Mouse (Mus musculus): ENCODE results near the gene Pold1. TPM values are rescaled to one million over a fixed set of nuclear protein-coding genes. Genes with fewer than 3 reads are reported as not detected.

Pold1 gene
- polyA plus RNA-seq, 1 experiment from 2014 or later, result 72.0 TPM

- peak; percentile 64 for ATAC-seq
Measured at GRCm38 (mm10) chr7:44527483-44528398, 20.9 kb downstream of the Pold1 start.

GRCm38 (mm10) chr7:44526414-44527154 is 22.1 kb downstream of the Pold1 start:
- H3K27me3 ChIP-seq (replicated peaks), result peaks cover 39% of the 10 kb centered on the region
- WGBS, result 90% methylated on average over 14 of the region's 14 CpGs

More at GRCm38 (mm10) chr7:44527483-44528398, 20.9 kb downstream of the Pold1 start:
- Histone ChIP-seq H3K27ac (no peak overlapping the region), H3K9ac (peak overlapping the region; percentile 38), H3K4me2 (replicated peaks) (peak overlapping the region; percentile 87), H3K36me3 (0 out of 2 replicates have a peak, but pooled peaks cover 3% of the 10 kb centered on the region), H3K4me1 (replicated peaks) (peaks cover 15% of the 10 kb centered on the region), H3K4me3 (replicated peaks) (peak overlapping the region; percentile 38), H3K9me3 (no peaks in the 10 kb centered on the region), H3K27me3 (replicated peaks) (peaks cover 30% of the 10 kb centered on the region)
- 6% methylated on average over 40 of the region's 40 CpGs for WGBS

GRCm38 (mm10) chr7:44525126-44525832 is 23.4 kb downstream of the Pold1 start:
- Histone ChIP-seq H3K4me1 (replicated peaks) (peaks cover 20% of the 10 kb centered on the region), H3K9me3 (no peaks in the 10 kb centered on the region), H3K36me3 (no peaks in the 10 kb centered on the region), H3K4me3 (replicated peaks) (no peak overlapping the region), H3K4me2 (replicated peaks) (peak overlapping the region; percentile 50), H3K27me3 (replicated peaks) (peaks cover 39% of the 10 kb centered on the region), H3K27ac (no peak overlapping the region), H3K9ac (no peak overlapping the region)
- ATAC-seq, result peak; percentile 32; the same call in 1 of the 2 replicates
- 16% methylated on average over 22 of the region's 22 CpGs for WGBS

More at GRCm38 (mm10) chr7:44526414-44527154, 22.1 kb downstream of the Pold1 start:
- H3K9ac ChIP-seq, result no peak overlapping the region
- no peak overlapping the region for H3K4me3 ChIP-seq (replicated peaks)
- peaks cover 18% of the 10 kb centered on the region for H3K4me1 ChIP-seq (replicated peaks)
- no peaks in the 10 kb centered on the region for H3K9me3 ChIP-seq
- no peak overlapping the region for H3K4me2 ChIP-seq (replicated peaks)
- H3K36me3 ChIP-seq, result no peaks in the 10 kb centered on the region
- no peak for ATAC-seq
- H3K27ac ChIP-seq, result no peak overlapping the region

GRCm38 (mm10) chr7:44524502-44524901 is 24.1 kb downstream of the Pold1 start, which contains the start of gene Mybpc2:
Gene Mybpc2 (minus strand): TSS chr7:44524656.
- WGBS, result 34% methylated on average over 12 of the region's 12 CpGs
- Histone ChIP-seq H3K4me2 (replicated peaks) (peak within 1 kb of the TSS; percentile 50), H3K4me3 (replicated peaks) (no peak within 1 kb of the TSS), H3K9me3 (no peaks in the 10 kb centered on the region), H3K27me3 (replicated peaks) (peaks cover 39% of the 10 kb centered on the region), H3K9ac (no peak within 1 kb of the TSS), H3K4me1 (replicated peaks) (peaks cover 20% of the 10 kb centered on the region), H3K27ac (no peak within 1 kb of the TSS), H3K36me3 (no peaks in the 10 kb centered on the region)
- no peak for ATAC-seq

- Histone ChIP-seq H3K4me3 (replicated peaks) (no peak overlapping the region), H3K9me3 (no peaks in the 10 kb centered on the region), H3K36me3 (no peaks in the 10 kb centered on the region), H3K4me2 (replicated peaks) (no peak overlapping the region), H3K27me3 (replicated peaks) (peaks cover 39% of the 10 kb centered on the region), H3K27ac (no peak overlapping the region), H3K4me1 (replicated peaks) (peaks cover 20% of the 10 kb centered on the region), H3K9ac (no peak overlapping the region)
- WGBS, result 69% methylated on average over 2 of the region's 2 CpGs
- ATAC-seq, result no peak
Measured at GRCm38 (mm10) chr7:44523056-44523455, 25.6 kb downstream of the Pold1 start.

GRCm38 (mm10) chr7:44521710-44522109 is 26.9 kb downstream of the Pold1 start:
- peak; percentile 43; the same call in 1 of the 2 replicates for ATAC-seq
- Histone ChIP-seq H3K4me3 (replicated peaks) (no peak overlapping the region; the same call in 1 of the 2 replicates), H3K27ac (no peak overlapping the region), H3K9me3 (no peaks in the 10 kb centered on the region), H3K9ac (no peak overlapping the region), H3K4me2 (replicated peaks) (peak overlapping the region; percentile 41), H3K36me3 (no peaks in the 10 kb centered on the region), H3K4me1 (replicated peaks) (peaks cover 16% of the 10 kb centered on the region), H3K27me3 (replicated peaks) (peaks cover 36% of the 10 kb centered on the region)
- WGBS, result 2% methylated on average over 20 of the region's 20 CpGs

- H3K27ac ChIP-seq, result no peak overlapping the region
- no peak overlapping the region for H3K4me3 ChIP-seq (replicated peaks)
- H3K27me3 ChIP-seq (replicated peaks), result peaks cover 33% of the 10 kb centered on the region
- peaks cover 16% of the 10 kb centered on the region for H3K4me1 ChIP-seq (replicated peaks)
- WGBS, result 62% methylated on average over 3 of the region's 3 CpGs
- no peaks in the 10 kb centered on the region for H3K9me3 ChIP-seq
- H3K9ac ChIP-seq, result no peak overlapping the region
- H3K4me2 ChIP-seq (replicated peaks), result no peak overlapping the region
- H3K36me3 ChIP-seq, result no peaks in the 10 kb centered on the region
- no peak for ATAC-seq
Measured at GRCm38 (mm10) chr7:44520990-44521389, 27.7 kb downstream of the Pold1 start.

GRCm38 (mm10) chr7:44519240-44519913 is 29.3 kb downstream of the Pold1 start:
- Histone ChIP-seq H3K9ac (no peak overlapping the region), H3K4me3 (replicated peaks) (no peak overlapping the region), H3K4me2 (replicated peaks) (no peak overlapping the region), H3K9me3 (no peaks in the 10 kb centered on the region), H3K4me1 (replicated peaks) (0 out of 2 replicates have a peak, but pooled peaks cover 5% of the 10 kb centered on the region), H3K27me3 (replicated peaks) (peaks cover 24% of the 10 kb centered on the region), H3K36me3 (no peaks in the 10 kb centered on the region), H3K27ac (no peak overlapping the region)
- WGBS, result 64% methylated on average over 9 of the region's 9 CpGs
- no peak for ATAC-seq

- ATAC-seq, result no peak
- no peaks in the 10 kb centered on the region for H3K9me3 ChIP-seq
- no peak overlapping the region for H3K4me2 ChIP-seq (replicated peaks)
Measured at GRCm38 (mm10) chr7:44507491-44507890, 41.2 kb downstream of the Pold1 start.

GRCm38 (mm10) chr7:44501563-44502115 is 47.0 kb downstream of the Pold1 start:
- no peak for ATAC-seq
- Histone ChIP-seq H3K4me3 (replicated peaks) (no peak overlapping the region), H3K27ac (no peak overlapping the region), H3K4me2 (replicated peaks) (no peak overlapping the region), H3K36me3 (no peaks in the 10 kb centered on the region), H3K4me1 (replicated peaks) (peaks cover 4% of the 10 kb centered on the region; the same call in 1 of the 2 replicates), H3K9ac (no peak overlapping the region), H3K27me3 (replicated peaks) (no peaks in the 10 kb centered on the region), H3K9me3 (no peaks in the 10 kb centered on the region)
- WGBS, result 38% methylated on average over 5 of the region's 5 CpGs

More at GRCm38 (mm10) chr7:44507491-44507890, 41.2 kb downstream of the Pold1 start:
- Histone ChIP-seq H3K9ac (no peak overlapping the region), H3K27me3 (replicated peaks) (0 out of 2 replicates have a peak, but pooled peaks cover 4% of the 10 kb centered on the region), H3K4me1 (replicated peaks) (no peaks in the 10 kb centered on the region), H3K27ac (no peak overlapping the region), H3K4me3 (replicated peaks) (no peak overlapping the region), H3K36me3 (no peaks in the 10 kb centered on the region)

GRCm38 (mm10) chr7:44500046-44500445 is 48.6 kb downstream of the Pold1 start:
- Histone ChIP-seq H3K4me3 (replicated peaks) (no peak overlapping the region), H3K4me2 (replicated peaks) (no peak overlapping the region), H3K27ac (no peak overlapping the region), H3K36me3 (no peaks in the 10 kb centered on the region), H3K4me1 (replicated peaks) (peaks cover 12% of the 10 kb centered on the region), H3K9ac (no peak overlapping the region), H3K27me3 (replicated peaks) (no peaks in the 10 kb centered on the region), H3K9me3 (no peaks in the 10 kb centered on the region)
- ATAC-seq, result no peak
- WGBS, result 36% methylated on average over 20 of the region's 20 CpGs
